Mouse (Mus musculus): ENCODE measurements around the gene Ect2.

GRCm38 (mm10) chr3:27081229-27082060, 72.2 kb downstream of the Ect2 start:
- TF ChIP-seq CTCF (IDR thresholded peaks at IDR 0.05; ENCODE audit: borderline replicate concordance, insufficient read depth, low read length), result no peak
- no peak for TF ChIP-seq POLR2A (IDR thresholded peaks at IDR 0.05; ENCODE audit: low read depth, low read length)
